In the genomic region with DNA sequence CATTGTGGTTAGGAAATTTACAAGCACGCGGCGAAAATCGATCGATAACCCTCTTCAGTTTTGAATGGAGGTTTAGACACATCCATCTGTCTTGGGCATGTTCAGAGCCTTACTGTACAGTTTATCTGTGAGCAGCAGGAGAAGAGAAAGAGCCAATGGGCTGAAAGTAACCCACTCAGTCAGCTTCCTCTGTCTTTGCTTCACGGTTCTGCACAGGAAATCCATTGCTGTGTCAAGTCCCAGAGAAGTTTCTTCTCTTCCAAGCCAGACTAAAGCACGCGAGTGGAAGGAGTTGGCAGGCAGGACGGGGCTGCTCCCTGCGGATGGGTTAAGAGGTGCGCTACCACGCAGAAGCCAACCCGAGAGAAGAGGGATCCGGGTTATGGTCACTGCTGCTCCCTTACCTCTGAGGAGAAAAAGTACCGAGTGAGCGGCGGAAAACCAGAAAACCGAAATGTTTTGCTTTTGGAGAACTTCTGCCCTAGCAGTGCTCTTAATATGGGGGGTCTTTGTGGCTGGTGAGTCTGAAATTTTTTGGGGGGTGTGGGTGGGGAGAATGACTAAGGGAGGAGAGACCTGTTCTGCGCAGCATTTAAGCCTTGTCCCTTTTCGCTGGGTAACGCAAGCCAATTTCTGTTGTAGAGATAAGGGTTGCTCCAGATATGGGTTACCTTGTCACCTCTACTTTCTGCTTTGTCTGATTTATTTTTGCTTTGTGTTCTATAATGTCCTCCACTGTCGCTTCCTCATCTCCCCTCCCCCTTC, we compare ENCODE assay signal across 13 mouse cellular contexts. TPM values are rescaled to one million over a fixed set of nuclear protein-coding genes. Genes with fewer than 3 reads are reported as not detected.
DNase-seq lines count a peak whose midpoint lies in the region; ATAC-seq lines count a peak whose summit lies in the region.
"Had no signal": no experiment of that assay in that cellular context is flagged by ENCODE, and none has a peak within 500 bp of the region (broad histone marks: within the 10 kb centered on the region; RNA-seq: fewer than 3 reads in every experiment).

Gene Cd200r1, plus strand, starts transcription at position 182 of the 765 bp plus-strand sequence.

- H3K9me3 ChIP-seq in liver, embryonic 16.5 days (replicated peaks; ENCODE audit: control insufficient read depth, low read length), result no peaks in the 10 kb centered on the region
- H3K9me3 ChIP-seq in midbrain, embryonic 13.5 days, result no peaks in the 10 kb centered on the region
- H3K9me3 ChIP-seq in hindbrain, embryonic 13.5 days, result no peaks in the 10 kb centered on the region
- H3K9me3 ChIP-seq: forebrain, embryonic 15.5 days; hindbrain, embryonic 12.5 days had no signal

- H3K4me2 ChIP-seq in liver, embryonic 16.5 days (ENCODE audit: low read depth, low read length), result peak within 1 kb of the TSS; percentile 63
- no peak within 1 kb of the TSS for H3K4me2 ChIP-seq in midbrain, embryonic 13.5 days (replicated peaks)
- H3K4me2 ChIP-seq in hindbrain, embryonic 13.5 days, result no peak within 1 kb of the TSS
- H3K4me2 ChIP-seq: forebrain, embryonic 15.5 days; hindbrain, embryonic 12.5 days had no signal

- peak; percentile 3 to 9 for DNase-seq in spleen, postnatal 36 days (ENCODE audit: low spot score in 2 of 2)
- DNase-seq in spleen, adult 12 weeks (ENCODE audit: low spot score), result no peak
- peak; percentile 32 for DNase-seq in c-Kit-positive CD71-positive TER-119-positive erythroid progenitor cells, embryonic 14.5 days (ENCODE audit: low spot score)
- DNase-seq in thymus, postnatal 36 days, result peak; percentile 29 to 31
- DNase-seq in frontal cortex, postnatal 25 days (ENCODE audit: low spot score in 2 of 2), result no peak
- DNase-seq: cerebellum, postnatal 14 days; lung, postnatal 36 days had no signal

- H3K27ac ChIP-seq in liver, embryonic 16.5 days (ENCODE audit: low read length), result peak within 1 kb of the TSS; percentile 25; the same call in 1 of the 2 replicates
- no peak within 1 kb of the TSS for H3K27ac ChIP-seq in midbrain, embryonic 13.5 days
- H3K27ac ChIP-seq in hindbrain, embryonic 13.5 days, result no peak within 1 kb of the TSS
- H3K27ac ChIP-seq: forebrain, embryonic 15.5 days; hindbrain, embryonic 12.5 days; layer of hippocampus, adult 2 months had no signal

- H3K36me3 ChIP-seq in liver, embryonic 16.5 days (ENCODE audit: control insufficient read depth, insufficient read depth), result no peaks in the 10 kb centered on the region
- H3K36me3 ChIP-seq in midbrain, embryonic 13.5 days, result no peaks in the 10 kb centered on the region
- H3K36me3 ChIP-seq in hindbrain, embryonic 13.5 days, result no peaks in the 10 kb centered on the region
- H3K36me3 ChIP-seq: forebrain, embryonic 15.5 days; hindbrain, embryonic 12.5 days had no signal

- ATAC-seq in liver, embryonic 16.5 days (ENCODE audit: low read depth), result peak; percentile 70
- ATAC-seq in midbrain, embryonic 13.5 days, result no peak
- ATAC-seq in hindbrain, embryonic 13.5 days (ENCODE audit: low FRiP score), result no peak
- ATAC-seq: forebrain, embryonic 15.5 days had no signal

- H3K9ac ChIP-seq in liver, embryonic 16.5 days (ENCODE audit: low read depth, low read length), result peak within 1 kb of the TSS; percentile 49
- H3K9ac ChIP-seq in midbrain, embryonic 13.5 days (replicated peaks), result no peak within 1 kb of the TSS
- no peak within 1 kb of the TSS for H3K9ac ChIP-seq in hindbrain, embryonic 13.5 days
- H3K9ac ChIP-seq: forebrain, embryonic 15.5 days; hindbrain, embryonic 12.5 days had no signal

- 15% methylated on average over 22 of the region's 22 CpGs for WGBS in liver, embryonic 16.5 days (ENCODE audit: insufficient replicate concordance)
- 84% methylated on average over 22 of the region's 22 CpGs for WGBS in midbrain, embryonic 13.5 days
- 85% methylated on average over 22 of the region's 22 CpGs for WGBS in hindbrain, embryonic 13.5 days

- no peaks in the 10 kb centered on the region for H3K27me3 ChIP-seq in liver, embryonic 16.5 days (ENCODE audit: control insufficient read depth, insufficient read depth, low read depth, low read length)
- no peaks in the 10 kb centered on the region for H3K27me3 ChIP-seq in midbrain, embryonic 13.5 days
- H3K27me3 ChIP-seq in hindbrain, embryonic 13.5 days, result no peaks in the 10 kb centered on the region
- H3K27me3 ChIP-seq: forebrain, embryonic 15.5 days; hindbrain, embryonic 12.5 days had no signal

- H3K4me1 ChIP-seq in liver, embryonic 16.5 days (ENCODE audit: control insufficient read depth, low read depth, low read length), result no peaks in the 10 kb centered on the region
- H3K4me1 ChIP-seq in midbrain, embryonic 13.5 days (replicated peaks), result no peaks in the 10 kb centered on the region
- no peaks in the 10 kb centered on the region for H3K4me1 ChIP-seq in hindbrain, embryonic 13.5 days (replicated peaks)
- H3K4me1 ChIP-seq: forebrain, embryonic 15.5 days; hindbrain, embryonic 12.5 days had no signal

- H3K4me3 ChIP-seq in liver, embryonic 16.5 days (ENCODE audit: low read depth, low read length), result peak within 1 kb of the TSS; percentile 58
- no peak within 1 kb of the TSS for H3K4me3 ChIP-seq in midbrain, embryonic 13.5 days (replicated peaks)
- H3K4me3 ChIP-seq in hindbrain, embryonic 13.5 days, result no peak within 1 kb of the TSS
- H3K4me3 ChIP-seq: forebrain, embryonic 15.5 days; hindbrain, embryonic 12.5 days; layer of hippocampus, adult 2 months had no signal

RNA-seq across cellular contexts. Expression of gene Cd200r1, which starts in this region (rescaled TPM):
- polyA plus RNA-seq in liver, embryonic 16.5 days (2015; fragmentation: Nextera tagmentation; extraction: Ambion mirVana), result 3.6 and 3.8 TPM in 2 replicates
- 0.55 and 0.96 TPM in 2 replicates for polyA plus RNA-seq in midbrain, embryonic 13.5 days (2015; fragmentation: Nextera tagmentation; extraction: Ambion mirVana)
- 0.58 and 0.87 TPM in 2 replicates for polyA plus RNA-seq in hindbrain, embryonic 13.5 days (2015; fragmentation: Nextera tagmentation; extraction: Ambion mirVana)

Comparison
In these comparisons a context has a peak if more than half of its experiments do, and no peak if none do; other contexts are left out.
1. DNase-seq: peak in spleen, postnatal 36 days (2 of 2), c-Kit-positive CD71-positive TER-119-positive erythroid progenitor cells, embryonic 14.5 days (single experiment) and thymus, postnatal 36 days (2 of 2); none in spleen, adult 12 weeks (single experiment) and frontal cortex, postnatal 25 days (0 of 2).